Mouse (Mus musculus) urinary bladder, postnatal 10 days (tissue): Measurements from ENCODE around the gene Krtap10-10.

Experiments
- DNase-seq: peaks from one replicate; pipeline ENCODE4 v3.0.0; 2022; ENCODE audit warnings: low spot score

Gene Krtap10-10

DNA sequence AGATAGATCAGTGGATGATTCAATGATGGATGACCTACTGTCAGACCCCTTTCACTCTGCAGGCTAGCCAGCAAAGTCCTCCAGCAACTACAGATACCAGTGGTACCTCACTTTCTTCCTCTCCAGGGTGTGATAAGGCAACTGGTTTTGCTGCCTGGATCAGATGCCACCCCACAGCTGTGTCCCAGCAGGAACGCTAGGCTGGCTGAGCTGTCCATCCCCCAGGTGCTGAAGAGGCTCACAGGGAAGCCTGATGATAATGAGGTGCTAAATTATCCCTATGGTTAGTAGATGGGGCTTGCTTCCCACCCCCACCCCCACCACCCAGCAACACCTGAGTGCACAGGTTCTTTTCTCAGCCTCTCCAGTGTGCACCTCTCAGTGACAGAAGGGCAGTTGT is 31.8 kb downstream of the Krtap10-10 start:
- DNase-seq, result no peak

DNA sequence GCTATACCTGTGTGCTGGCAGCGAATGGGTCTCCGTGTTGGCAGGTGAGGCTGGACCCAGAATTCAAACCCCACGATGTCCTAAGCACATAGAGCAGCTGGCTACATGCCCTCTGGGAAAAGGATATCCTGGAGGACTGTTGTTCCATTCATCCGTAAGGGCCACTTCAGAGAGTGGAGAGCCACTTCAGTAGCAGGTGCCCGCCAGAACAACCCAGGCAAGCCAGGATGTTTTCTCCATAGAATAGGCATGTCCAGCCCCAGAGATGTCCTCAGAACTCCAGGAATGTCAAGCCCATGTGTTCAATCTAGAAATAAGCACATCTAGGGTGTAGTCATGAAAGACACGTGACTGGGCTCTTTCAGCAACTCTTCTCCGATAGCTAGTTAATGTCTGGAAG is 33.9 kb downstream of the Krtap10-10 start:
- no peak for DNase-seq

DNA sequence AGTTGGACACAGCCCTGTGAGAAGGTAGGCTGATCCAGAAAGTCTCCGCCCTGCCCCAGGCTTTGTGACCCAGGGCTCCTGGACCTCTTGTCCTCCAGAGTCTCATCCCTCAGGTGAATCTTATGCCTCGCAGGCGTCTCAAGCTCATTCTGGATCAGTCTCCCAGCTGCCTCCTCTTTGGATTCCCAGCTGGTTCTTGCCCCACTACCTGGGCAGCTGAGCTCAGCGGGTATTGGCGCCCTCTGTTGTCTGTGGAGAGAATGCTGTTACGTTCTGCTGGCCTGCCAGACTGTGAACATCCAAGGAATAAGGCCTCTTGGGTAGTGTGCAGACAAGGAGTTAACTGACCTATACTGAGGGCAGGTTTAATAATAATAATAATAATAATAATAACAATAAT is 43.2 kb downstream of the Krtap10-10 start:
- no peak for DNase-seq

DNA sequence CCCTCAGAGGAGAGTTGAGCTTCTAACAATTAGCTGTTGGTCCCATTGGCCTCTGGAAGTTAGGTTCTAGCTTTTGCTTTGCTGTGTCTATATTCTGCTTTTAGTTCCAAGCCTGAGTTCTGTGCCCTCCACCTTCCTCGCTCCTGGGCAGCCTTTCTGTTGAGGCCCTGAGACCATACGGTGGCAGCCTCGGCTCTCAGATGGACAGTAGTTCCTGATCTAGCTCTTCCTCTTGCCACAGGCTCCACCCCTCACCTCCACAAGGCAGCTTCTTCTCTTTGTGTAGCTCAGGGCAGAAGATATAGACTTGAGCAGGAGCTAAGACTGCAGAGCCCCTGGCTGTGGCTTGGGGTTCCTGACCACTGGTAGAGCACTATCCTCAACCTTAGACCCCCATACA is 44.6 kb downstream of the Krtap10-10 start:
- DNase-seq, result no peak

DNA sequence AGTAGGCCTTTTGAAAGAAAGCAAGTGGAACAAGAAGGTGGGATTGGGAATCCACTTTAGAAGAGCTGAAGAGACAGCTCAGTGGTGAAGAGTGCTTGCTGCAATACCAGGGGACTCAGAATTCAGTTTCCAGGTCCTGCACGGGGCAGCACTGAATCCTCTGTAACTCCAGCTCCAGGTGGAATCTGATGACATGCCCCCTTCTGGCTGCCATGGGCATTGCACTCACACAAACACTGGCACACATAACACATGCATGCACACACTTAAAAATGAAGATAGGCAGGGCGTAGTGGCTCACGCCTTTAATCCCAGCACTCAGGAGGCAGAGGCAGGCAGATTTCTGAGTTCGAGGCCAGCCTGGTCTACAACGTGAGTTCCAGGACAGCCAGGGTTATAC is 46.8 kb downstream of the Krtap10-10 start:
- no peak for DNase-seq

DNA sequence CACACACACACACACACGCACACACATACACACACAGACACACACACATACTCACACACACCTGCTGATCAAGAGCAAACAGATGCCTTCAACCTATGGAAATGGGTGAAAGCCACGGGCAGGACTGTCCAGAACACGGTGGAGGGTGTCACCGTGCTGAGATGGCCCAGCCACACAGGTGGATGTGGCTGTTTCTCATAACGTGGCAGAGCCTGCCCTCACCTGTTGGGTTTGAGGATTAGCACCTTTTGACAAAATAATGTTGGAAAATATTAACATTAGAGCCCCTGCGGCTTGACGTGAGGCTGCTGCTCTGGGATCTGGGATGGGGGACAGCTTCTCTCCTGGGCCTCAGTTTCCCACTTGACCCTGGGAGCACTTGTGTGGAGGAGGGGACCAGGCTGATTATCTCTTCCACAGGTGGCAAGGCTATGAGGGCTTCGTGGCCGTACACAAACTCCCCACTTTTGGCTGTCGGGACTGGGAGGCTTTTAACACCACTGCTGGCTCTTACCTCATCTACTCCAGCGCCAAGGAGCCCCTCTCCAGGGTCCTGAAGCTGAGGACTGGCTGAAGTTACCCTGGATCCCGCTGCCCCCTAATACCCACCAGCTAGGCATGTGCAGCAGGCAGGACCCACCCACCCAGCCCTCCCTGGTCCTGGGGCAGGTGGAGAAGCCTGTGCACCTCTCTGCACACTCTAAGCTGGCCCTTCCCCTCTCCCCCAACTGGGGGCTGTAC is 50.4 kb downstream of the Krtap10-10 start:
- DNase-seq, result no peak
